Mouse (Mus musculus): Measurements from ENCODE around the gene Olfr1211. TPM values are rescaled to one million over a fixed set of nuclear protein-coding genes. Genes with fewer than 3 reads are reported as not detected.

Olfr1211 gene
- not detected in 2 replicates for polyA plus RNA-seq (2015; fragmentation: Nextera tagmentation; extraction: Ambion mirVana)

GRCm38 (mm10) chr2:88938011-88938410 lies at the start of gene Olfr1211:
Gene Olfr1211, minus strand, starts transcription at chr2:88938111.

GRCm38 (mm10) chr2:88980181-88980580 lies 42.3 kb upstream of the Olfr1211 start, which contains the start of gene Gm13762:
Gene Gm13762, minus strand, starts transcription at chr2:88980281.

GRCm38 (mm10) chr2:88953669-88954068 lies 15.8 kb upstream of the Olfr1211 start, which contains the start of gene Olfr1212:
Gene Olfr1212, plus strand, starts transcription at chr2:88953969.

GRCm38 (mm10) chr2:88915057-88915456 lies 22.9 kb downstream of the Olfr1211 start, which contains the start of gene Olfr1209:
Gene Olfr1209, minus strand, starts transcription at chr2:88915157.

GRCm38 (mm10) chr2:88902211-88902610 lies 35.7 kb downstream of the Olfr1211 start, which contains the start of gene Olfr1208:
Gene Olfr1208, minus strand, starts transcription at chr2:88902311.

Other genes with a start within 250 kb of the Olfr1211 start
- not detected in 2 replicates for gene Olfr1195, start 248.9 kb downstream of the Olfr1211 start, polyA plus RNA-seq (2015; fragmentation: Nextera tagmentation; extraction: Ambion mirVana)
- not detected in 2 replicates for gene Olfr1196, start 233.5 kb downstream of the Olfr1211 start, polyA plus RNA-seq (2015; fragmentation: Nextera tagmentation; extraction: Ambion mirVana)
- not detected in 2 replicates for gene Olfr1197, start 205.7 kb downstream of the Olfr1211 start, polyA plus RNA-seq (2015; fragmentation: Nextera tagmentation; extraction: Ambion mirVana)
- not detected in 2 replicates for gene Olfr1198, start 186.7 kb downstream of the Olfr1211 start, polyA plus RNA-seq (2015; fragmentation: Nextera tagmentation; extraction: Ambion mirVana)
- gene Olfr1199, start 177.6 kb downstream of the Olfr1211 start, polyA plus RNA-seq (2015; fragmentation: Nextera tagmentation; extraction: Ambion mirVana) = not detected in 2 replicates
- not detected in 2 replicates for gene Olfr1200, start 167.6 kb downstream of the Olfr1211 start, polyA plus RNA-seq (2015; fragmentation: Nextera tagmentation; extraction: Ambion mirVana)
- gene Olfr1201, start 145.1 kb downstream of the Olfr1211 start, polyA plus RNA-seq (2015; fragmentation: Nextera tagmentation; extraction: Ambion mirVana) = not detected in 2 replicates
- not detected in 2 replicates for gene Olfr1202, start 123.6 kb downstream of the Olfr1211 start, polyA plus RNA-seq (2015; fragmentation: Nextera tagmentation; extraction: Ambion mirVana)
- not detected in 2 replicates for gene Olfr1205, start 108.4 kb downstream of the Olfr1211 start, polyA plus RNA-seq (2015; fragmentation: Nextera tagmentation; extraction: Ambion mirVana)
- gene Olfr1204, start 88.8 kb downstream of the Olfr1211 start, polyA plus RNA-seq (2015; fragmentation: Nextera tagmentation; extraction: Ambion mirVana) = not detected in 2 replicates
- gene Olfr1206, start 74.9 kb downstream of the Olfr1211 start, polyA plus RNA-seq (2015; fragmentation: Nextera tagmentation; extraction: Ambion mirVana) = not detected in 2 replicates
- gene Olfr1208, start 35.8 kb downstream of the Olfr1211 start, polyA plus RNA-seq (2015; fragmentation: Nextera tagmentation; extraction: Ambion mirVana) = not detected in 2 replicates
- gene Olfr1209, start 23.0 kb downstream of the Olfr1211 start, polyA plus RNA-seq (2015; fragmentation: Nextera tagmentation; extraction: Ambion mirVana) = not detected in 2 replicates
- not detected in 2 replicates for gene Olfr1212, start 15.9 kb upstream of the Olfr1211 start, polyA plus RNA-seq (2015; fragmentation: Nextera tagmentation; extraction: Ambion mirVana)
- not detected in 2 replicates for gene Gm13762, start 42.2 kb upstream of the Olfr1211 start, polyA plus RNA-seq (2015; fragmentation: Nextera tagmentation; extraction: Ambion mirVana)
- not detected in 2 replicates for gene Olfr1214, start 54.5 kb upstream of the Olfr1211 start, polyA plus RNA-seq (2015; fragmentation: Nextera tagmentation; extraction: Ambion mirVana)
- gene Olfr1215, start 68.9 kb upstream of the Olfr1211 start, polyA plus RNA-seq (2015; fragmentation: Nextera tagmentation; extraction: Ambion mirVana) = not detected in 2 replicates
- not detected in 2 replicates for gene Olfr1216, start 80.2 kb upstream of the Olfr1211 start, polyA plus RNA-seq (2015; fragmentation: Nextera tagmentation; extraction: Ambion mirVana)
- not detected in 2 replicates for gene Olfr1217, start 94.0 kb upstream of the Olfr1211 start, polyA plus RNA-seq (2015; fragmentation: Nextera tagmentation; extraction: Ambion mirVana)
- not detected in 2 replicates for gene Olfr1218, start 123.1 kb upstream of the Olfr1211 start, polyA plus RNA-seq (2015; fragmentation: Nextera tagmentation; extraction: Ambion mirVana)
- gene Olfr1219, start 145.4 kb upstream of the Olfr1211 start, polyA plus RNA-seq (2015; fragmentation: Nextera tagmentation; extraction: Ambion mirVana) = not detected in 2 replicates
- not detected in 2 replicates for gene Olfr1220, start 168.7 kb upstream of the Olfr1211 start, polyA plus RNA-seq (2015; fragmentation: Nextera tagmentation; extraction: Ambion mirVana)
- gene Olfr1221, start 179.2 kb upstream of the Olfr1211 start, polyA plus RNA-seq (2015; fragmentation: Nextera tagmentation; extraction: Ambion mirVana) = not detected in 2 replicates
- gene Olfr1222, start 194.9 kb upstream of the Olfr1211 start, polyA plus RNA-seq (2015; fragmentation: Nextera tagmentation; extraction: Ambion mirVana) = not detected in 2 replicates
- gene Olfr1223, start 213.4 kb upstream of the Olfr1211 start, polyA plus RNA-seq (2015; fragmentation: Nextera tagmentation; extraction: Ambion mirVana) = not detected in 2 replicates
- gene Olfr1224-ps1, start 226.0 kb upstream of the Olfr1211 start, polyA plus RNA-seq (2015; fragmentation: Nextera tagmentation; extraction: Ambion mirVana) = not detected in 2 replicates
- gene Olfr1225, start 236.6 kb upstream of the Olfr1211 start, polyA plus RNA-seq (2015; fragmentation: Nextera tagmentation; extraction: Ambion mirVana) = not detected in 2 replicates

Data from skeletal muscle tissue, postnatal 0 days (tissue).